Mouse (Mus musculus) CH12.LX (cell line): ENCODE measurements at regions not wholly inside any gene's neighbourhood (a gene's known extent, or its start where the extent isn't known, plus 50 kb on each side); places are given as distances from the start of the nearest gene placed in this dataset.

Experiments used
- DNase-seq: peaks from one replicate; pipeline ENCODE4 v3.0.0-alpha.2; 2013; ENCODE audit errors: extremely low read depth
- H3K27ac ChIP-seq: 2 replicates; pipeline ENCODE4 v1.5.1; 2012; ENCODE audit warnings: low read depth, mild to moderate bottlenecking, control low read depth, moderate library complexity; ENCODE audit not compliant: insufficient read depth
- H3K27me3 ChIP-seq: replicated peaks from 2 replicates; pipeline ENCODE3; 2012; ENCODE audit warnings: inconsistent platforms
- H3K36me3 ChIP-seq, 2 experiments: replicated peaks in 1 of 2; 2 replicates each; pipeline versions ENCODE3 to v1.6.1; 2012; ENCODE audit warnings: inconsistent platforms in 1 of 2, low read length in 1 of 2, mild to moderate bottlenecking in 1 of 2, mixed read lengths in 1 of 2, moderate library complexity in 1 of 2; ENCODE audit not compliant: control insufficient read depth in 1 of 2, insufficient read depth in 1 of 2
- H3K4me1 ChIP-seq, 2 experiments: 2 replicates each; pipeline ENCODE4 v1.6.1; 2012; ENCODE audit warnings: inconsistent platforms in 1 of 2, moderate library complexity in 1 of 2; ENCODE audit not compliant: insufficient read depth in 2 of 2, control insufficient read depth in 1 of 2
- H3K4me2 ChIP-seq: 2 replicates; pipeline ENCODE4 v1.6.1; 2012; ENCODE audit warnings: low read depth, mild to moderate bottlenecking, control low read depth; ENCODE audit not compliant: poor library complexity, insufficient read depth, severe bottlenecking
- H3K4me3 ChIP-seq, 3 experiments: fragments of 150-350 bp in 1 of 3; sonication (generic) in 1 of 3; replicated peaks in 1 of 3; 2 replicates each; pipeline versions ENCODE3 to v1.5.1; 2011 to 2012; ENCODE audit warnings: low read depth in 2 of 3, low read length in 2 of 3, mild to moderate bottlenecking in 2 of 3, moderate library complexity in 2 of 3, control low read depth in 1 of 3, improper control_type of control experiment in 1 of 3, inconsistent platforms in 1 of 3, mixed read lengths in 1 of 3; ENCODE audit not compliant: poor library complexity in 1 of 3
- H3K79me2 ChIP-seq: replicated peaks from 2 replicates; pipeline ENCODE4 v1.6.1; 2012; ENCODE audit warnings: mild to moderate bottlenecking, moderate library complexity; ENCODE audit not compliant: control insufficient read depth, poor library complexity, insufficient read depth, severe bottlenecking; ENCODE audit errors: extremely low read depth
- H3K9ac ChIP-seq: 2 replicates; pipeline ENCODE4 v1.6.1; 2012; ENCODE audit warnings: low read depth, mild to moderate bottlenecking, control low read depth, moderate library complexity; ENCODE audit not compliant: insufficient read depth
- H3K9me3 ChIP-seq: replicated peaks from 2 replicates; pipeline ENCODE3; 2012; ENCODE audit warnings: low read length, inconsistent platforms, mixed read lengths
- CHD1 ChIP-seq: IDR thresholded peaks from 2 replicates; pipeline ENCODE4 v1.6.1; 2012; ENCODE audit warnings: low read depth, low read length, improper control_type of control experiment, inconsistent platforms
- CHD2 ChIP-seq: IDR thresholded peaks from 2 replicates; pipeline ENCODE4 v1.6.1; 2011; ENCODE audit warnings: low read length, improper control_type of control experiment
- CTCF ChIP-seq, 2 experiments: IDR thresholded peaks in 1 of 2; conservative IDR thresholded peaks in 1 of 2; 2 replicates each; pipeline ENCODE4 v1.5.1; 2011 to 2012; ENCODE audit warnings: low read depth in 2 of 2, low read length in 2 of 2, improper control_type of control experiment in 1 of 2, inconsistent platforms in 1 of 2, mild to moderate bottlenecking in 1 of 2, moderate library complexity in 1 of 2
- ELF1 ChIP-seq: IDR thresholded peaks from 2 replicates; pipeline ENCODE4 v1.6.1; 2014; ENCODE audit warnings: low read depth, mild to moderate bottlenecking, inconsistent platforms, low read length, improper control_type of control experiment
- EP300 ChIP-seq: IDR thresholded peaks from 2 replicates; pipeline ENCODE4 v1.6.1; 2011; ENCODE audit warnings: low read length, improper control_type of control experiment
- GABPA ChIP-seq: IDR thresholded peaks from 2 replicates; pipeline ENCODE4 v1.6.1; 2012; ENCODE audit warnings: low read depth, low read length, improper control_type of control experiment, inconsistent platforms; ENCODE audit not compliant: insufficient replicate concordance
- HCFC1 ChIP-seq: IDR thresholded peaks from 2 replicates; pipeline ENCODE4 v1.6.1; 2012; ENCODE audit warnings: low read depth, mild to moderate bottlenecking, inconsistent platforms, low read length, improper control_type of control experiment
- JUND ChIP-seq: conservative IDR thresholded peaks from 2 replicates; pipeline ENCODE4 v1.6.1; 2011; ENCODE audit warnings: low read depth, low read length, improper control_type of control experiment
- MAX ChIP-seq: IDR thresholded peaks from 2 replicates; pipeline ENCODE4 v1.6.1; 2011; ENCODE audit warnings: low read length, improper control_type of control experiment
- MAZ ChIP-seq: IDR thresholded peaks from 2 replicates; pipeline ENCODE4 v1.6.1; 2012; ENCODE audit warnings: low read depth, mild to moderate bottlenecking, inconsistent platforms, low read length, improper control_type of control experiment, moderate library complexity
- MXI1 ChIP-seq: IDR thresholded peaks from 2 replicates; pipeline ENCODE4 v1.6.1; 2011; ENCODE audit warnings: mild to moderate bottlenecking, low read depth, low read length, improper control_type of control experiment
- MYC ChIP-seq: IDR thresholded peaks from 2 replicates; pipeline ENCODE4 v1.6.1; 2011; ENCODE audit warnings: low read depth, mild to moderate bottlenecking, improper control_type of control experiment, low read length
- NELFE ChIP-seq: IDR thresholded peaks from 2 replicates; pipeline ENCODE4 v1.6.1; 2011; ENCODE audit warnings: low read depth, low read length, improper control_type of control experiment
- NRF1 ChIP-seq: IDR thresholded peaks from 2 replicates; pipeline ENCODE4 v1.6.1; 2014; ENCODE audit warnings: low read depth, mild to moderate bottlenecking, inconsistent platforms, low read length, improper control_type of control experiment, moderate library complexity
- PAX5 ChIP-seq: IDR thresholded peaks from 2 replicates; pipeline ENCODE4 v1.6.1; 2012; ENCODE audit warnings: low read length, inconsistent platforms, mixed read lengths
- RAD21 ChIP-seq: IDR thresholded peaks from 2 replicates; pipeline ENCODE4 v1.6.1; 2011; ENCODE audit warnings: low read depth, mild to moderate bottlenecking, low read length, improper control_type of control experiment, moderate library complexity
- RCOR1 ChIP-seq: conservative IDR thresholded peaks from 2 replicates; pipeline ENCODE4 v1.6.1; 2012; ENCODE audit warnings: low read depth, mild to moderate bottlenecking, inconsistent platforms, low read length, improper control_type of control experiment
- SIN3A ChIP-seq: IDR thresholded peaks from 2 replicates; pipeline ENCODE4 v1.6.1; 2012; ENCODE audit warnings: low read length, improper control_type of control experiment, inconsistent platforms
- SMC3 ChIP-seq: IDR thresholded peaks from 2 replicates; pipeline ENCODE4 v1.6.1; 2011; ENCODE audit warnings: low read depth, low read length, improper control_type of control experiment
- UBTF ChIP-seq: IDR thresholded peaks from 2 replicates; pipeline ENCODE4 v1.6.1; 2012; ENCODE audit warnings: low read depth, mild to moderate bottlenecking, inconsistent platforms, low read length, improper control_type of control experiment, moderate library complexity
- USF1 ChIP-seq: IDR thresholded peaks from 2 replicates; pipeline ENCODE4 v1.6.1; 2014; ENCODE audit warnings: low read depth, mild to moderate bottlenecking, inconsistent platforms, low read length, improper control_type of control experiment
- USF2 ChIP-seq: conservative IDR thresholded peaks from 2 replicates; pipeline ENCODE4 v1.6.1; 2011; ENCODE audit warnings: low read depth, low read length, improper control_type of control experiment
- ZKSCAN1 ChIP-seq: IDR thresholded peaks from 2 replicates; pipeline ENCODE4 v1.6.1; 2012; ENCODE audit warnings: low read depth, inconsistent platforms, low read length, improper control_type of control experiment, borderline replicate concordance
- ZMIZ1 ChIP-seq: IDR thresholded peaks from 2 replicates; pipeline ENCODE4 v1.6.1; 2012; ENCODE audit warnings: low read depth, mild to moderate bottlenecking, inconsistent platforms, low read length, improper control_type of control experiment
- ZNF384 ChIP-seq: IDR thresholded peaks from 2 replicates; pipeline ENCODE4 v1.6.1; 2012; ENCODE audit warnings: low read depth, low read length, improper control_type of control experiment, inconsistent platforms
- dilution Hi-C: fragments of 300-500 bp; cut with MboI; formaldehyde crosslinking; loops from 2 replicates; pipeline ENCODE4 v1.14.3; 2020; ENCODE audit warnings: low sequenced_read_pairs; ENCODE audit not compliant: extremely low pct_unique_long_range_greater_than_20kb, extremely low pct_ligation_motif_present
- in situ Hi-C: fragments of 300-500 bp; cut with MboI; formaldehyde crosslinking; loops from 3 replicates; pipeline ENCODE4 v1.14.3; 2019; ENCODE audit warnings: low sequenced_read_pairs, low pct_ligation_motif_present, low pct_unique_long_range_greater_than_20kb, mixed read lengths

- Histone ChIP-seq H3K9me3 (no peaks in the 10 kb centered on the region), H3K27ac (no peak overlapping the region), H3K4me3 (no peak overlapping the region), H3K27me3 (no peaks in the 10 kb centered on the region), H3K4me2 (no peak overlapping the region), H3K4me1 (no peaks in the 10 kb centered on the region), H3K9ac (no peak overlapping the region), H3K36me3 (no peaks in the 10 kb centered on the region), H3K79me2 (no peaks in the 10 kb centered on the region)
- no peak for TF ChIP-seq MAX
- no peak for TF ChIP-seq NRF1
- TF ChIP-seq MYC: no peak
- TF ChIP-seq USF2: no peak
- no peak for TF ChIP-seq ELF1
- TF ChIP-seq ZNF384: no peak
- no peak for TF ChIP-seq UBTF
- no peak for TF ChIP-seq RCOR1
- TF ChIP-seq GABPA: no peak
- TF ChIP-seq JUND: no peak
- no peak for TF ChIP-seq HCFC1
- TF ChIP-seq NELFE: no peak
- TF ChIP-seq EP300: no peak
- no peak for TF ChIP-seq MXI1
- no peak for TF ChIP-seq PAX5
- no peak for TF ChIP-seq SIN3A
- no peak for TF ChIP-seq MAZ
- dilution Hi-C loops (no loop called here), in situ Hi-C loops (no loop called here)
- DNase-seq: no peak
Measured at GRCm38 (mm10) chr13:84023637-84024036, 198.5 kb upstream of the Tmem161b start.

GRCm38 (mm10) chr13:84025348-84025747, 196.7 kb upstream of the Tmem161b start:
- no peaks in the 10 kb centered on the region for H3K36me3 ChIP-seq
- dilution Hi-C loops (no loop called here), in situ Hi-C loops (no loop called here)
- H3K27me3 ChIP-seq: no peaks in the 10 kb centered on the region
- no peak for TF ChIP-seq USF1
- no peak for TF ChIP-seq RCOR1
- no peak for TF ChIP-seq EP300
- TF ChIP-seq RAD21: no peak
- TF ChIP-seq MYC: no peak
- TF ChIP-seq NRF1: no peak
- no peak for TF ChIP-seq HCFC1
- no peak for TF ChIP-seq GABPA
- no peak for TF ChIP-seq CTCF (conservative IDR thresholded peaks at IDR 0.05 in 1 of 2, IDR thresholded peaks at IDR 0.05 in 1 of 2; ENCODE audit: low read depth in 2 of 2, low read length in 2 of 2)
- no peak for TF ChIP-seq UBTF
- no peak for TF ChIP-seq ZKSCAN1
- no peak for TF ChIP-seq SMC3
- no peak for TF ChIP-seq ZMIZ1
- no peak for TF ChIP-seq CHD1
- TF ChIP-seq CHD2: no peak
- H3K4me3 ChIP-seq: no peak overlapping the region
- H3K27ac ChIP-seq: no peak overlapping the region
- no peaks in the 10 kb centered on the region for H3K79me2 ChIP-seq
- no peaks in the 10 kb centered on the region for H3K4me1 ChIP-seq
- H3K9ac ChIP-seq: no peak overlapping the region
- DNase-seq: no peak
- no peaks in the 10 kb centered on the region for H3K9me3 ChIP-seq
- no peak overlapping the region for H3K4me2 ChIP-seq
